ENCODE assay signal across 24 mouse cellular contexts in genomic region chr8:104406340-104407128, GRCm38 (mm10). TPM values are rescaled to one million over a fixed set of nuclear protein-coding genes. Genes with fewer than 3 reads are reported as not detected.
DNase-seq lines count a peak whose midpoint lies in the region; ATAC-seq lines count a peak whose summit lies in the region.
"Had no signal": no experiment of that assay in that cellular context is flagged by ENCODE, and none has a peak within 500 bp of the region (broad histone marks: within the 10 kb centered on the region; RNA-seq: fewer than 3 reads in every experiment).

No protein-coding gene starts in this region.

- no peaks in the 10 kb centered on the region for H3K27me3 ChIP-seq in lung, embryonic 16.5 days (ENCODE audit: control insufficient read depth, insufficient read depth, low read depth, low read length)
- H3K27me3 ChIP-seq: embryonic facial prominence, embryonic 13.5 days; forebrain, embryonic 12.5 days; forebrain, embryonic 15.5 days; heart, embryonic 12.5 days; heart, embryonic 15.5 days; hindbrain, embryonic 13.5 days had no signal

- no peaks in the 10 kb centered on the region for H3K9me3 ChIP-seq in lung, embryonic 16.5 days (ENCODE audit: control insufficient read depth, low read length)
- H3K9me3 ChIP-seq: embryonic facial prominence, embryonic 10.5 days; embryonic facial prominence, embryonic 13.5 days; forebrain, embryonic 12.5 days; forebrain, embryonic 15.5 days; heart, embryonic 12.5 days; heart, embryonic 15.5 days; hindbrain, embryonic 13.5 days had no signal

- peak; percentile 78 for ATAC-seq in lung, embryonic 16.5 days (ENCODE audit: low read depth)
- ATAC-seq: CD4-positive, CD25-positive, alpha-beta regulatory T cell, adult 4 months; forebrain, embryonic 15.5 days; hindbrain, embryonic 16.5 days had no signal

- no peak for DNase-seq in lung, postnatal 4 days
- peak; percentile 85 for DNase-seq in R1 (ENCODE audit: low read depth, low spot score)
- peak; percentile 16 for DNase-seq in lung, postnatal 10 days
- DNase-seq in urinary bladder, postnatal 10 days (ENCODE audit: low spot score), result no peak
- DNase-seq in right cerebral cortex, postnatal 25 days, result no peak
- DNase-seq: adrenal gland, adult 2 months; adrenal gland, postnatal 14 days; cerebellum, adult 11 months; cerebellum, postnatal 36 days; embryo, embryonic 11 days; heart, postnatal 10 days; heart, postnatal 36 days had no signal

- H3K9ac ChIP-seq in lung, embryonic 16.5 days (ENCODE audit: low read length), result no peak overlapping the region
- H3K9ac ChIP-seq: embryonic facial prominence, embryonic 13.5 days; forebrain, embryonic 12.5 days; forebrain, embryonic 15.5 days; heart, embryonic 12.5 days; heart, embryonic 15.5 days; hindbrain, embryonic 13.5 days had no signal

- peak overlapping the region; percentile 49 for H3K27ac ChIP-seq in lung, embryonic 16.5 days (ENCODE audit: low read length)
- H3K27ac ChIP-seq: embryonic facial prominence, embryonic 10.5 days; embryonic facial prominence, embryonic 13.5 days; forebrain, embryonic 12.5 days; forebrain, embryonic 15.5 days; hindbrain, embryonic 10.5 days; hindbrain, embryonic 13.5 days had no signal

- 49% methylated on average over 6 of the region's 6 CpGs for WGBS in lung, embryonic 16.5 days

- no peak overlapping the region for H3K4me3 ChIP-seq in lung, embryonic 16.5 days (ENCODE audit: low read length)
- H3K4me3 ChIP-seq: embryonic facial prominence, embryonic 10.5 days; embryonic facial prominence, embryonic 13.5 days; erythroblast, embryonic 14.5 days; forebrain, embryonic 12.5 days; forebrain, embryonic 15.5 days; heart, embryonic 12.5 days; heart, embryonic 15.5 days; hindbrain, embryonic 10.5 days; hindbrain, embryonic 13.5 days had no signal

- peaks cover 8% of the 10 kb centered on the region for H3K4me1 ChIP-seq in lung, embryonic 16.5 days (replicated peaks; ENCODE audit: control insufficient read depth, insufficient read depth, low read length)
- H3K4me1 ChIP-seq: embryonic facial prominence, embryonic 10.5 days; embryonic facial prominence, embryonic 13.5 days; forebrain, embryonic 15.5 days; hindbrain, embryonic 10.5 days; hindbrain, embryonic 13.5 days had no signal

- no peaks in the 10 kb centered on the region for H3K36me3 ChIP-seq in lung, embryonic 16.5 days (ENCODE audit: control insufficient read depth, insufficient read depth, low read length)
- H3K36me3 ChIP-seq: embryonic facial prominence, embryonic 10.5 days; embryonic facial prominence, embryonic 13.5 days; forebrain, embryonic 12.5 days; forebrain, embryonic 15.5 days; heart, embryonic 12.5 days; heart, embryonic 15.5 days; hindbrain, embryonic 10.5 days; hindbrain, embryonic 13.5 days had no signal

- no peak overlapping the region for H3K4me2 ChIP-seq in lung, embryonic 16.5 days (ENCODE audit: low read depth, low read length)
- H3K4me2 ChIP-seq: embryonic facial prominence, embryonic 13.5 days; forebrain, embryonic 12.5 days; forebrain, embryonic 15.5 days; heart, embryonic 12.5 days; heart, embryonic 15.5 days; hindbrain, embryonic 13.5 days had no signal

RNA-seq across cellular contexts. Expression of gene Cmtm4, which starts 10.9 kb away (rescaled TPM):
- polyA plus RNA-seq in lung, embryonic 16.5 days (2015; fragmentation: Nextera tagmentation; extraction: Ambion mirVana), result 2.5 and 2.6 TPM in 2 replicates

RNA-seq across cellular contexts. Expression of gene Dync1li2, which starts 36.3 kb away (rescaled TPM):
- polyA plus RNA-seq in lung, embryonic 16.5 days (2015; fragmentation: Nextera tagmentation; extraction: Ambion mirVana), result 60.8 and 62.9 TPM in 2 replicates

Comparison
In these comparisons a context has a peak if more than half of its experiments do, and no peak if none do; other contexts are left out.
1. DNase-seq: peak in R1 (single experiment) and lung, postnatal 10 days (single experiment); none in lung, postnatal 4 days (0 of 2), urinary bladder, postnatal 10 days (single experiment) and right cerebral cortex, postnatal 25 days (single experiment).